In genomic region chrX:99567367-99568164, GRCm38 (mm10) we compare ENCODE assay signal across 9 mouse cellular contexts.
DNase-seq lines count a peak whose midpoint lies in the region; ATAC-seq and TF ChIP-seq lines count a peak whose summit lies in the region.
"Had no signal": no experiment of that assay in that cellular context is flagged by ENCODE, and none has a peak within 500 bp of the region (broad histone marks: within the 10 kb centered on the region; RNA-seq: fewer than 3 reads in every experiment).

No protein-coding gene starts in this region.

- WGBS in embryonic facial prominence, embryonic 14.5 days: 14% methylated on average over 23 of the region's 28 CpGs
- 31% methylated on average over 25 of the region's 28 CpGs for WGBS in intestine, postnatal 0 days
- 23% methylated on average over 24 of the region's 28 CpGs for WGBS in neural tube, embryonic 13.5 days

- no peak overlapping the region for H3K4me3 ChIP-seq in embryonic facial prominence, embryonic 14.5 days (ENCODE audit: low read depth, low read length)
- H3K4me3 ChIP-seq in intestine, postnatal 0 days (ENCODE audit: low read depth, low read length): no peak overlapping the region
- H3K4me3 ChIP-seq in neural tube, embryonic 13.5 days: no peak overlapping the region
- H3K4me3 ChIP-seq in gastrocnemius, adult 2 months: no peak overlapping the region
- H3K4me3 ChIP-seq: liver, embryonic 13.5 days had no signal

- DNase-seq in kidney, postnatal 4 days: peak; percentile 51 to 71
- DNase-seq in kidney, adult 9 months: no peak
- peak; percentile 87 for DNase-seq in embryonic facial prominence, embryonic 14.5 days (ENCODE audit: low spot score)
- DNase-seq in layer of hippocampus, postnatal 25 days (ENCODE audit: extremely low spot score in 1 of 2, low spot score in 1 of 2): no peak
- DNase-seq in urinary bladder, adult 18-20 months (ENCODE audit: low spot score in 2 of 2): no peak
- no peak for DNase-seq in gastrocnemius, adult 2 months
- DNase-seq: liver, embryonic 13.5 days had no signal

- H3K36me3 ChIP-seq in embryonic facial prominence, embryonic 14.5 days (ENCODE audit: control insufficient read depth, insufficient read depth, low read length): no peaks in the 10 kb centered on the region
- H3K36me3 ChIP-seq in intestine, postnatal 0 days (ENCODE audit: control insufficient read depth, insufficient read depth): no peaks in the 10 kb centered on the region
- H3K36me3 ChIP-seq in neural tube, embryonic 13.5 days: no peaks in the 10 kb centered on the region
- H3K36me3 ChIP-seq: liver, embryonic 13.5 days had no signal

- H3K4me2 ChIP-seq in embryonic facial prominence, embryonic 14.5 days (ENCODE audit: low read depth, low read length): peak overlapping the region; percentile 41
- H3K4me2 ChIP-seq in intestine, postnatal 0 days (replicated peaks; ENCODE audit: low read depth): 0 out of 2 replicates have a peak overlapping the region, but pooled peaks have one; percentile 13
- H3K4me2 ChIP-seq in neural tube, embryonic 13.5 days: peak overlapping the region; percentile 40
- H3K4me2 ChIP-seq: liver, embryonic 13.5 days had no signal

- peak; percentile 87 for ATAC-seq in embryonic facial prominence, embryonic 14.5 days (ENCODE audit: low read depth)
- ATAC-seq in intestine, postnatal 0 days: peak; percentile 19; the same call in 1 of the 2 replicates
- ATAC-seq in neural tube, embryonic 13.5 days (ENCODE audit: low read depth): peak; percentile 81

- no peak for TF ChIP-seq CTCF in intestine, postnatal 0 days (IDR thresholded peaks at IDR 0.05; ENCODE audit: low read depth)
- TF ChIP-seq CTCF in gastrocnemius, adult 2 months (IDR thresholded peaks at IDR 0.05): no peak

- intact Hi-C loops in gastrocnemius, adult 2 months (cut with DNase I): no loop called here

- no peak overlapping the region for H3K27ac ChIP-seq in embryonic facial prominence, embryonic 14.5 days (replicated peaks; ENCODE audit: low read depth, low read length)
- H3K27ac ChIP-seq in intestine, postnatal 0 days (ENCODE audit: low read depth, low read length): no peak overlapping the region
- peak overlapping the region; percentile 69 for H3K27ac ChIP-seq in neural tube, embryonic 13.5 days (replicated peaks)
- H3K27ac ChIP-seq in gastrocnemius, adult 2 months: no peak overlapping the region
- H3K27ac ChIP-seq: liver, embryonic 13.5 days had no signal

- H3K9ac ChIP-seq in embryonic facial prominence, embryonic 14.5 days (ENCODE audit: low read depth, low read length): 0 out of 2 replicates have a peak overlapping the region, but pooled peaks have one; percentile 30
- no peak overlapping the region for H3K9ac ChIP-seq in intestine, postnatal 0 days (ENCODE audit: low read depth, low read length)
- H3K9ac ChIP-seq in neural tube, embryonic 13.5 days: peak overlapping the region; percentile 52
- H3K9ac ChIP-seq: liver, embryonic 13.5 days had no signal

- H3K9me3 ChIP-seq in embryonic facial prominence, embryonic 14.5 days (ENCODE audit: control insufficient read depth, low read length): no peaks in the 10 kb centered on the region
- no peaks in the 10 kb centered on the region for H3K9me3 ChIP-seq in intestine, postnatal 0 days (ENCODE audit: control insufficient read depth)
- H3K9me3 ChIP-seq in neural tube, embryonic 13.5 days: no peaks in the 10 kb centered on the region
- H3K9me3 ChIP-seq: liver, embryonic 13.5 days had no signal

- H3K4me1 ChIP-seq in embryonic facial prominence, embryonic 14.5 days (ENCODE audit: control insufficient read depth, insufficient read depth, low read length): no peaks in the 10 kb centered on the region
- no peaks in the 10 kb centered on the region for H3K4me1 ChIP-seq in intestine, postnatal 0 days (replicated peaks; ENCODE audit: control insufficient read depth, insufficient read depth, low read length)
- H3K4me1 ChIP-seq in neural tube, embryonic 13.5 days (replicated peaks): peaks cover 13% of the 10 kb centered on the region
- H3K4me1 ChIP-seq: liver, embryonic 13.5 days had no signal

- peaks cover 20% of the 10 kb centered on the region for H3K27me3 ChIP-seq in embryonic facial prominence, embryonic 14.5 days (replicated peaks; ENCODE audit: control insufficient read depth, insufficient read depth, low read length)
- H3K27me3 ChIP-seq in intestine, postnatal 0 days (replicated peaks; ENCODE audit: control insufficient read depth, insufficient read depth, low read length): no peaks in the 10 kb centered on the region; the same call in 1 of the 2 replicates
- H3K27me3 ChIP-seq in neural tube, embryonic 13.5 days: peaks cover 84% of the 10 kb centered on the region

Comparison
In these comparisons a context has a peak if more than half of its experiments do, and no peak if none do; other contexts are left out.
1. DNase-seq: peak in kidney, postnatal 4 days (2 of 2) and embryonic facial prominence, embryonic 14.5 days (single experiment); none in kidney, adult 9 months (single experiment), layer of hippocampus, postnatal 25 days (0 of 2), urinary bladder, adult 18-20 months (0 of 2) and gastrocnemius, adult 2 months (single experiment).
2. ATAC-seq: peak in every context shown above with its lines; median percentile 87 in embryonic facial prominence, embryonic 14.5 days; 81 in neural tube, embryonic 13.5 days; 19 in intestine, postnatal 0 days.
3. Peak in every context shown above with its lines, with median percentiles within 50 percentile points of each other: H3K4me2 ChIP-seq.